Mouse (Mus musculus): ENCODE results near the gene Abcb9. TPM values are rescaled to one million over a fixed set of nuclear protein-coding genes. Genes with fewer than 3 reads are reported as not detected.
"Not testable (repeated sequence)": the region's sequence is repeated elsewhere in the genome, so short reads cannot be mapped to it uniquely, and the experiment has no call there.

Abcb9 gene
- total RNA-seq, 2 experiments from 2014 or later: 7.9 to 9.5 TPM

GRCm38 (mm10) chr5:124059677-124060076 lies 35.9 kb downstream of the Abcb9 start:
- no peak for DNase-seq

DNA sequence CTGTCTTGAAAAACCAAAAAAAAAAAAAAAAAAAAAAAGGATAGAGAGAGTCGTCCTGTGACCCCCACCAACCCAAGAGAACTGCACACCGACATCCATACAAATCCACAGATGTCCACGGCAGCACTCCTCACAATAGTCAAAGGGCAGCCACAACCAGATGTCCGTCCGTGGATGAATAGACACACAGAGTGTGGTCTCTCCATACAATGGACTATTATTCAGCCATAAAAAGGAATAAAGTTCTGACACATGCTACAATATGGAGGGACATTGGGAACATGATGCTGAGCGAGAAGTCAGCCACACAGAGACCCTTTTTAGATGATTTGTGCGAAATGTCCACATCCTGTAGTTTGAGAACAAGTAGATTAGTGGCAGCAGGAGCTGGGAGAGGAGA lies 36.8 kb downstream of the Abcb9 start:
- no peak for DNase-seq

DNA sequence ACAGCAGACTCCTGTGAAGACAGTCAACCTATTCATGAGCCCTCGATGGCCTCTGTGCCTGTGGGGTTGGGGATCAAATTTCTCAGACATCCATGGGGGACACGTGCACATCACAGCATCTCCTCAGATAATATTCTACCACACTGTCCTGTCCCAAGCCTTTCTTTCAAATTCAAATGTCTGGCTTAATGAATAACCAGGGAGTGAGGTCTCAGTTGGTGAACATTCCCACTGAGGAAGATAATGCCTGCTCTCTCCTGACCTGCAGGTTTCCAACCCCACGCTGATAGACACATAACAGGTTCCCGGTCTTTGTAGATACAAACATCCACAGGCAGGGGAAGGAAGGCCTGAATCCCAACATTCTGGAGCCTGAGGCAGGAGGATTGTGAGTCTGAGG lies 38.6 kb downstream of the Abcb9 start:
- no peak for DNase-seq

DNA sequence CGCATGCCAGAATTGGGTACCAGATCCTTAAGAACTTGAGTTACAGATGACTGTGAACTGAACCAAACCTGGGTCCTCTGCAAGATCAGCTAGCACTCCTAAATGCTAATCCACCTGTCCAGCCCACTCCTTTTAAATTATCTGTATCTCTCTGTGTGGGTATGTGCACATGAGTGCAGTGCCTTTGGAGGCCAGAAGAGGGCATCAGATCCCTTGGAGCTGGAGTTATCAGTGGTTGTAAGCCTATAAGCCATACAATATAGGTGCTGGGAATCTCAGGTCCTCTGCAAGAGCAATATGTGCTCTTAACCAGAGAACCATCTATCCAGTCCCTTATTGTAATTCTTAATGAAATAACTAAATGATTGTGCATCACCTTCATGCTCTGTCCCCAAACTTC lies 39.4 kb downstream of the Abcb9 start:
- no peak for DNase-seq

DNA sequence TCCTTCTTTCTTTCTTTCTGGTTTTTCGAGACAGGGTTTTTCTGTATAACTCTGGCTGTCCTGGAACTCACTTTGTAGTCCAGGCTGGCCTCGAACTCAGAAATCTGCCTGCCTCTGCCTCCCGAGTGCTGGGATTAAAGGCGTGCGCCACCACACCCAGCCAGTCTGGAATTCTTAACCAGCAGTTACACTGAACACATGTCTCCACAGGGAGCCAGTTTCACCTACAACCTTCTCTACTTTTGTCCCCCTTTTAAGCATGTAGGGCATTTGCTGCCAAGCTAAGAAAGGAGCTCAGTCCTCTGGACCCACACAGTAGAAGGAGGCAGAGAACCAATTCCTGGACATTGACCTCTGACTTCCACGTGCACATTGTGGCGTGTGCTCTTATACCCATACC lies 43.0 kb downstream of the Abcb9 start:
- not testable (repeated sequence) for DNase-seq

GRCm38 (mm10) chr5:124051899-124052491 lies 43.6 kb downstream of the Abcb9 start:
- no peak for DNase-seq

- DNase-seq: no peak
These were observed 45.2 kb downstream of the Abcb9 start for GRCm38 (mm10) chr5:124050095-124051050.

GRCm38 (mm10) chr5:124049249-124050045 lies 46.2 kb downstream of the Abcb9 start:
- no peak for DNase-seq

- no peak for DNase-seq
These were observed 48.7 kb downstream of the Abcb9 start for GRCm38 (mm10) chr5:124046741-124047401.

DNA sequence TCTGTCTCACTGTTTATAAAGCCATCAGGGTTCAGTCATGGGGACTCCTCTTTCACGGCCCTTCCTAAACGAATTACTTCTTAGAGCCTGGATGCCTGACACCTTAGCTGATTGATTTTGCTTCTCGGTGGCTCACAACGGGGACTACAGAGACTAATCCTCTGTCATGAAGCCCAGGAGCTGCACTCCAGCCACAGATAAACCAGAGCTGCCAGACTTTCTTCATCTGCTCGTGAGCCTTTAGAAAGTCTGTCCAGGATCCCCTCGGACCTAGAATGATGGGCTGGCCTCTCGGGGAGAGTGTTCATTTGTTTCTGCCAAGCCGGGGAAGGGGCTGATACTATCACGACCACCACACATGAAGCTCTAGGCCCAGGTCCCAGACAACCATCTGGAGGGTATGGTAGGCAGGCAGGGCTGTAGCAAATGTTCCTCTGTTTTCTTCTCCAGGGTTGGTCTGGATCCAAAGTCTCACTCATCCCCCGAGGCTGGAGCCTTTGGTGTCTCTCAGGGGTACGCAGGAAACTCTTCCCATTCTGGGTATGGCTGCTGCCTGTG lies 50.1 kb downstream of the Abcb9 start:
- DNase-seq: no peak

GRCm38 (mm10) chr5:124043999-124044398 lies 51.6 kb downstream of the Abcb9 start:
- no peak for DNase-seq

- no peak for DNase-seq
These were observed 52.2 kb downstream of the Abcb9 start for GRCm38 (mm10) chr5:124043212-124043978.

DNA sequence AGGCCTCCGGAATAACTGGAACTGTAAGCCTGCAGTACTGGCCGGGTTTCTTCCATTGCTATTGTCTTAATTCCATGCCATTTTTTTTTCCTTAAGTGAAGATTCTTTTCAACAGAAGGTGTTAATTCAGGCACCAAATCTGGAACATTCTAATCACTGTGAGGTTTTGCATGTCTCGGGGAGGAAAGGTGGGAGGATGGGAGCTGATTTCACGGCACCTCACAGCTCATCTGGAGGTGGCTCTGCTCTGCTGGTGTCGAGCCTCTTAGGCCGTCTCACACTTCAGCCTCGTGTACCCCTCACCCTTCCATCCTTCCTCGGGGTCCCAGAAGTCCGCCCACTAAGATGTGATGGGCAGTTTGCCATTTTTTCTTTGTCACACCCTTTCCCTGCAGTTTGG lies 54.5 kb downstream of the Abcb9 start:
- DNase-seq: no peak

DNA sequence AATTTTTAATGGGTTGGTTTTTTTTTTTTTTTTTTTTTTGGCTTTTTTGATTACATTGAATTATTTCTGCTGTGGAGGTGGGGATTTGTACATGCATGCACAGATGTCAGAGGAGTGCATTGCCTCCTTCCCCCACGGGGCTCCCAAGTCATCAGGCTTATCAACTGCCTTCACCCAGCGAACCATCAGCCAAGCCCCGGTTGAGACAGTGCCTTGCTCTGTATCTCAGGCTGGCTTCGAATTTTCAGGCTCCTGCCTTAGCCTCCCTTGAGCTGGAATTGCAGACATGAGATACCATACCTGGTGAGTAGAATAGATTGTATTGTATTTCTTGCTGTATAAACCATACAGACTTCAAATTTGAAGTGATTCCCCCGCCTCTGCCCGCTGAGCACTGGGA lies 56.0 kb downstream of the Abcb9 start:
- DNase-seq: no peak

- DNase-seq: no peak
These were observed 58.8 kb downstream of the Abcb9 start for GRCm38 (mm10) chr5:124036836-124037235.

GRCm38 (mm10) chr5:124036341-124036740 lies 59.3 kb downstream of the Abcb9 start:
- DNase-seq: no peak

DNA sequence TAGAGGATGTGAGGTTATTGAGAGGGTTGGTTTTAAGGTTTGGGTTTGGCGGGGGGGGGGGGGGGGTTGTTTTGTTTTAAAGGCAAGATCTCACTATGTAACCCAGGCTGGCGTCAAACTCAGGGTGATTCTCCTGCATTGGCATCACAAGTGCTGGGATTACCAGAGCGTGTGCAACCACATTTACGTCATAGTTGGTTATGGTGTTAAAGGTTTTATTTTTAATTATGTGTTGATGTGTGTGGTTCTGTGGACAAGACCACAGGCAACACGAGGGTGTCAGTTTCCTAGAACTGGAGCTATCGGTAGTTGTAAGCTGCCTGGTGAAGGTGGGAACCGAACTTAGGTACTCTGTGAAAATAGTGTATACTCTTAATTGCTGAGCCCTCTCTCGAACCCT lies 59.8 kb downstream of the Abcb9 start:
- no peak for DNase-seq

GRCm38 (mm10) chr5:124035406-124035805 lies 60.2 kb downstream of the Abcb9 start:
- DNase-seq: no peak

- DNase-seq: no peak
These were observed 61.1 kb downstream of the Abcb9 start for GRCm38 (mm10) chr5:124034471-124034870.

GRCm38 (mm10) chr5:124032001-124032508 lies 63.5 kb downstream of the Abcb9 start, which contains the start of gene Vps37b:
Gene Vps37b, minus strand, starts transcription at chr5:124032270.
- DNase-seq: peak; percentile 77
